Mouse (Mus musculus) embryo, embryonic 9.5 days (tissue): ENCODE data around the gene Gas7.

Experiments
- DNase-seq: peaks from one replicate; pipeline ENCODE4 v3.0.0-alpha.2; 2017; ENCODE audit errors: extremely low spot score

Gene Gas7

DNA sequence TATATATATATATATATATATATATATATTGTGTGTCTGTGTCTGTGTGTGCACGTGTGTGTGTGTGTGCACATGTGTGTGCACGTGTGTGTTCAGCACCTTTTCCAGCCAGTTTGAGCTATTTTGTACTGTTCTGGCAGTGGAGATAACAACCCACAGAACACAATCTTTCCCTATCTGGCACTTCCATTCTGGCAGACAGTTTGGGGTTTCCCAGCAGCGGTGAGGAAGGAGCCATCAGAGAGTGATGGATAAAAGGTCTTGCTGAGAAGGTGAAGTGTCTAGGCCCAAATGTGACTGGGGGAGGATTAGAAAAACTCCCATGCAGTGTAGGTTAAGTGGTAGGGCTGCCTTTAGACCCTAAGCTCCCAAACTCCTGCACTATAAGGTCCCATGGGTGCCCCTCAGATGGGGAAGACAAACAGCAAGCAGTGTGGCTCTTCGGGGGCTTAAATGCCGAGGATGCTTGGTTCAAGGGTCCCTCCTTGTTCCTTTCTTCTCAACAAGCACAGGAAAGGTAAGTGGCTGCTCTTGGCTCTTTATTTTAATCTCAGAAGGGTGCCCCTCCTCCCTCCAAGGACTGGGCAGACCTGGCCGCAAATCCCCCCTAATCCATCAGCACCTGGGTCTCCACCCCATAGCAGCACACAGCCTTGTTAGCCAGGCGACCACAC, 239.6 kb downstream of the Gas7 start, which contains the start of gene Rcvrn:
Rcvrn (plus strand) TSS at position 624 of the 674 bp plus-strand sequence.
- DNase-seq: no peak

GRCm38 (mm10) chr11:67712976-67713375, 257.7 kb downstream of the Gas7 start:
- DNase-seq: no peak

DNA sequence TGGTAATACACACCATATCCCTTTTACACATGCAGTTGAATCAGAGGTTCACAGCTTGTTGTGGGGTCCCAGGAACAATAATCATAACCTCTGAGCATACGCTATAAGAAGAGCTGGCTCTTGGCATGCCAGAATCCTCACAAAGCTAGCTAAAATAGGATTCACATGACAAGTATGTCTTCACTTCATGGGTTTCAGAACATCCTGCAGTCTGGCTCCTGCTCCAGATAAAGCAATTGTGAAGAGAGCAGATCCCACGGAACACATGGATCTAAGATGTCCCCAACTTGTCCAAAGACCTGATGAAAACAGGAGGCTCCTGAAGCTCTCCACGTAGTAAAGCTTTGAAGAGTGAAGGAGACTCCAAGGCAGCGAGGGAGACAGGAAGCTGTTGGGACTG, 260.1 kb downstream of the Gas7 start:
- no peak for DNase-seq

DNA sequence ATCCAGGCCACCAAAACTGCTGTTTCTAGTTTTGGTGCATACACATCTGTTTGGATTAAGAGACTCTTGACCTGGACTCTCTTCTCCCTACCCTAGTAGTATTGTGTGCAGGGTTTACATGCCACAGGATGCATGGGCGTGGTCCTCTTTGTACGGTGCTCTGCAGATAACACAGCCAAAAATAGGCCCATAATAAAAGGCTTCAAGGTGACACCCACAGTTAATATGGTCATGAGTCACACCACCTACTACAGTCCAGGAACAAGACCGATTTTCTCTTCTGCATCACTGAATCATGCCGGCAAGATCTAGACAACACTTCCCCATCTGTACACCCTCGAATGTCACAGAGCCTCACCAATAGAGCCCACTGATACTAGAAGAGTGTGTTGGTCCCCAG, 266.2 kb downstream of the Gas7 start:
- no peak for DNase-seq

DNA sequence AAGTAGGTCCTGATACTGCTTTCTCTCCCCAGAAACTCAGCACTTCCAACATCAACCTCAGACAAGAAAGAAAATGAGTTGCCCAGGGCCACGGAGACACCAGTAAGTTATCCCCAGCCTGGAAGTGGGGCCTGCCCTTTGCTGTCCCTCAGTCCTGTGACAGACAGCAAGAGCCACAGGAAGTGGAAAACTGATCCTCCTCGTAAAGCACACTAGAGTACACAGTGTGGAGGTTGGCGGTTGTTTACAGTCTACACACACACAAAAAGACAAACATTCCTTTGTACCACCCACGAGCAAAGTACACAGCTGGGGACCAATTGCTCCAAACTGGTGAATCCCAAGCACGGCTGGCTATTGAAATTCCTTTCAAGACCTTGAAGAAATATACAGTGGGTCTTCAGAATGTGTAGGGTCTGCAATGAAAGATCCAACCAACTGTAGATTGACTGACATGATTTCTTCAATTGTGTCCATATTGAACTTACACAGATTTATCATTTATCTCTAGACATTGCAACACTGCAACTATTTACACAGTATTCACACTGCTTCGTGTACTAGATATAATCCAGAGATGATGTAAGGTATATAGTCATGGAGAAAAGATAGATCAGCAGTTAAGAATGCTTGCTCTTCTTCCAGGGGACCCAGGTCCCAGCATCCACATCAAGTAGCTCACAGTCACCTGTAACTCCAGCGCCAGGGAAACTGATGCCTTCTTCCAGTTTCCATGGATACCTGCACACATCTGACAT, 267.3 kb downstream of the Gas7 start:
- peak; percentile 8 for DNase-seq

DNA sequence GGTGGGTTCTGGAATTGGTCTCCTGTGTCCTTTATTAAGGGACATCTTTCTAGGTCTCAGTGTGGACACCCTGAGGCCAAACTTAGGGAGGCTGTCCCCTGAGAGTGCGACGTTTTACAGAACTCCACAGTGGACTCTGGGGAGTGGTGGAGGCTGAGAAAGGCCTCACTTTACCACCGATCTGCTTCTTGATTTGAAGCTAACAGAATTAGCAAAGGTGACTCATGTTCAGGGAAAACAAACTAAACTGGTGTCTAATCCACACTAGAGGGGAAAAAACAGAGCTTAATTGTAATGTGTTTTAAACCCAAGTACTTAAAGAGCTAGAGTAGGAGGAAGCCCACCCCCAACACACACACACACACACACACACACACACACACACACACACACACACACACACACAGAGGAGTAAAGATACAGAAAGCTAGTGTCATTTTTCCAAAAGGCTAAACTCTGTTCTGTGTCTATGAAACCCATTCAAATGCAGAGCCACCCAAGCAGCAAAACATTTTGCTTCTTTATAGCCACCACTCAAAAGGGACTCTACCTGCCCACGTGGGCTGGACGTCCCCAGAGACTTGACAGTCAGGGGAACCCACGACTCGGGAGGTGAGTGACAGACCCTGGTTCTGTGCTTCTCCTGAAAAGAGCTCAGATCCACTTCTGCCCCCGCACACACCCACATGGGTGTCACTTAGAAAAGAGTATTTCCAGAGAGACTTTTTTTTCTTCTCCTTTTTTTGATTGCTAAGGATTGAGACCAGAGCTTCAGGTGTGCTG, 268.2 kb downstream of the Gas7 start:
- DNase-seq: no peak

DNA sequence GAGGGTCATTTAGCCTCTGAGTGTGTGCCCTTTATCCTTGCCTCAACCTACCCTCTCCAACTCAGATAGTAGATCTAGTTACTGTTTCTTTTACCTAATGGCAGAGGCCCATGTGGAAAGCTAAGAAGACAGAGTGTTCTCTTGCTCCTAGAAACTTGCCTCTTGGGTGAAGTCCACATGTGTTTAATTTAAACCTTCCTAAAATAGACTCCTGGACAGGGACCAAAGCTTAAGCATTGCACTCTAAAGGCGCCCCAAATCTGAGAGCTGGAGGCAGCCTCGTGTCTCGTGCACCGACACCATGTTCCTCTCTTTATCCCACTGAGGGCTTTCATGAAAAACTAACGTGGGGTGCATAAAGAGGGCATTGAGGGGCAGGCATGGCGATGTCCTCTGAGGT, 271.9 kb downstream of the Gas7 start:
- no peak for DNase-seq

DNA sequence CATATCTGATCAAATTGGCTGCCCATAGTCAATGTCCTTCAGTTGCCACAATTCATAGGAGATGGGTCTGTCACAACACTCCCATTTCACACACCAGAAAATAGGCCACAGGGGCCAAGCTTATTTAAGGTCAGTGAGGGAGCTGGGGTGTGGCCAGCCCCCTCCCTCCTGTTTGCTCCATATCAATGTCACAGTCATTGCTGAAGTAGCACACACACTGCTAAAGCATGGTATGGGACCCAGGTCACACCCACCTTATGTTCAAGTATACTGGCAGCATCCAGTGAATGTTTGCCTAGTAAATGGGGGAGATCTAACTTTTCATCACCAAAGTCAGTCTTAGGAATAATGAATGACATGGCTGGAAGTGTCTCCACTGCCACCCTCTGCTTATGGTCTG, 273.5 kb downstream of the Gas7 start:
- DNase-seq: no peak

DNA sequence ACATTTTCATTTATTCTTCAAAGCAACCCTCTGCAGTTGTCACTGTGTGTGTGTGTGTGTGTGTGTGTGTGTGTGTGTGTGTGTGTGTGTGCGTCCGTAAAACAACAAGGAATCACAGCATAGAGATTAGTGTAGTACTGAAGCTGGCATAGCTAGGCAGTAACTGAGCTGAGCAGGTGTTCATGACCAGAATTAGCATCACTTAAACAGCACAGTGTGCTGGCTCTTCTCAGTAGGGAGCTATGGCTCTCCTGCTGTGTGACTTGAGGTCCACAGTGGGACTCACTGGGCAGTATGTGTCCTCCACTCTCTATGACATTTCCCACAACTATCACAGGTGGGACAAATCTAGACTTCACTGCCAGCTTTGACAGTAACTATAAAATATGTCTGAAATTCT, 275.8 kb downstream of the Gas7 start:
- no peak for DNase-seq

DNA sequence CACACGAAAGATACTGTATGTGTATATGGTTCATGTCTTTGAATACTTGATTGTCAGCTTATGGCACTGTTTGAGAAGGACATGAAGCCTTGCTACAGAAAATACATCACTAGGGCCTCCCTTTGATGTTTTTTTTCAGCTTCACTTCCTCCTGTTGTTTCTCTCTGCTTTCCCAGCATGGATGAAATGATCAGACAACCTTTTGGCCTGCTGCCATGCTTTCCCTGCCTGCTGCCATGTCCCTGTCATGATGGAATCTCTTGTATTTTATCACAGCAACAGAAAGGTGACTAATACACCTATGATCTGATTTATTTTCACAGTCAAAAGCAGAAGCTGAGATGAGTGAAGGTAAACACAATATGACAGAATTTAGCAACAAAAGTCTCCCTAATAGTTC, 278.5 kb downstream of the Gas7 start:
- no peak for DNase-seq

GRCm38 (mm10) chr11:67734597-67734996, 279.4 kb downstream of the Gas7 start:
- no peak for DNase-seq

DNA sequence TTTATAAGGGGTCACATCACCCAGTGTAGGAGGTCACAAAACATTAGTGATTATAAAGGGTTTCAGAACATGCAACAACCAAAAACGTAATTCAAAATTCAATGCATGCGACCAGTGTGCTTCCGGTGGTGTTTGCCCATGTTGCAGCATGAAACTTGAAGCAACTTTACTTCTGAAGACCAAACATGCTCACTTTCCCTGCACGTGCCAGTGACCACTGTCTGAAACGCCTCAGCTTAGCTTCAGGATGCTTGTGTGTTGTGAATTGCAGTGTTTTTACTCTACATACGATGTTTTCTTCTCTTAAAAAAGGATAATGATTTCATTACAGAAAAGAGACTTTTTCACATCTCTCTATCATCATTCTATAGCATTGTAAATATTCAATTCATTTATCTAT, 283.1 kb downstream of the Gas7 start:
- no peak for DNase-seq
